ENCODE assay signal across 9 mouse cellular contexts in genomic region chr17:51777813-51778212, GRCm38 (mm10). TPM values are rescaled to one million over a fixed set of nuclear protein-coding genes. Genes with fewer than 3 reads are reported as not detected.
DNase-seq lines count a peak whose midpoint lies in the region; ATAC-seq and TF ChIP-seq lines count a peak whose summit lies in the region.
"Had no signal": no experiment of that assay in that cellular context is flagged by ENCODE, and none has a peak within 500 bp of the region (broad histone marks: within the 10 kb centered on the region; RNA-seq: fewer than 3 reads in every experiment).

No protein-coding gene starts in this region.

- no peaks in the 10 kb centered on the region for H3K4me1 ChIP-seq in ES-E14 (ENCODE audit: control insufficient read depth in 2 of 2, insufficient read depth in 2 of 2, low read length in 2 of 2, poor library complexity in 1 of 2)
- H3K4me1 ChIP-seq: lung, embryonic 15.5 days had no signal

- H3K27ac ChIP-seq in layer of hippocampus, adult 2 months = no peak overlapping the region
- no peak overlapping the region for H3K27ac ChIP-seq in ES-E14 (ENCODE audit: insufficient read depth, low read depth, low read length, poor library complexity, severe bottlenecking)
- H3K27ac ChIP-seq: lung, embryonic 15.5 days had no signal

- ATAC-seq in erythroid progenitor cell, adult 5-6 weeks (replicated peaks; ENCODE audit: low FRiP score, poor library complexity, severe bottlenecking) = no peak

- H3K4me3 ChIP-seq in layer of hippocampus, adult 2 months = no peak overlapping the region
- H3K4me3 ChIP-seq in ES-E14 (ENCODE audit: insufficient read depth in 1 of 2, low read depth in 1 of 2, low read length in 2 of 2, poor library complexity in 1 of 2, severe bottlenecking in 1 of 2) = no peak overlapping the region
- H3K4me3 ChIP-seq: lung, embryonic 15.5 days had no signal

- peak; percentile 58 for DNase-seq in embryo, embryonic 10.5 days (ENCODE audit: low spot score)
- DNase-seq in embryo, embryonic 9.5 days (ENCODE audit: extremely low spot score) = no peak
- peak in 1 of 2 experiments; percentile 44 for DNase-seq in layer of hippocampus, adult 2 months (ENCODE audit: low spot score in 2 of 2)
- no peak for DNase-seq in layer of hippocampus, adult 9-10 months (ENCODE audit: low spot score)
- DNase-seq in ES-E14 (ENCODE audit: low read depth, low spot score) = no peak
- DNase-seq in kidney, postnatal 10 days = peak; percentile 39
- DNase-seq in thymus, postnatal 10 days (ENCODE audit: low spot score in 2 of 2) = no peak

- no peak overlapping the region for H3K9ac ChIP-seq in ES-E14 (ENCODE audit: insufficient read depth, low read depth, low read length, poor library complexity, severe bottlenecking)
- H3K9ac ChIP-seq: lung, embryonic 15.5 days had no signal

- in situ Hi-C loops in ES-E14 (cut with MboI; ENCODE audit: low sequenced_read_pairs in 2 of 2, unreplicated experiment in 2 of 2) = no loop called here

- H3K36me3 ChIP-seq in ES-E14 (ENCODE audit: control insufficient read depth, insufficient read depth, low read length, poor library complexity, severe bottlenecking) = peaks cover 4% of the 10 kb centered on the region; the same call in 1 of the 2 replicates

- H3K9me3 ChIP-seq in ES-E14 (ENCODE audit: control insufficient read depth, insufficient read depth, low read depth, low read length) = no peaks in the 10 kb centered on the region
- H3K9me3 ChIP-seq: lung, embryonic 15.5 days had no signal

- peak; percentile 85 for TF ChIP-seq CTCF in layer of hippocampus, adult 2 months (conservative IDR thresholded peaks at IDR 0.05)

TF ChIP-seq in ES-E14, 5 proteins besides CTCF, POLR2A, EP300 and RAD21:
- peak; percentile 86 for TF ChIP-seq ZNF384 (IDR thresholded peaks at IDR 0.05; ENCODE audit: low read depth, low read length)
- TF ChIP-seq MAFK (IDR thresholded peaks at IDR 0.05; ENCODE audit: insufficient read depth, low read depth, low read length) = no peak
TF ChIP-seq in ES-E14: peak in this region for 1.

RNA-seq across cellular contexts. Expression of gene Satb1, which starts 55.3 kb away (rescaled TPM):
- 10 to 100 TPM; 69.2 to 73.0 TPM for total RNA-seq in layer of hippocampus, adult 2 months (2021)
- 4.1 and 6.5 TPM in 2 replicates for total RNA-seq in ES-E14 (2012; rRNA removed)
- total RNA-seq in erythroid progenitor cell, adult 5-6 weeks (2015; ENCODE audit: low replicate concordance) = 15.9 and 24.3 TPM in 2 replicates
- 4.2 and 5.6 TPM in 2 replicates for total RNA-seq in erythroid progenitor cell, adult 5-6 weeks (2017; ENCODE audit: low replicate concordance)

Comparison
In these comparisons a context has a peak if more than half of its experiments do, and no peak if none do; other contexts are left out.
1. DNase-seq: peak in embryo, embryonic 10.5 days (single experiment) and kidney, postnatal 10 days (single experiment); none in embryo, embryonic 9.5 days (single experiment), layer of hippocampus, adult 9-10 months (single experiment), ES-E14 (single experiment) and thymus, postnatal 10 days (0 of 2).